Mouse (Mus musculus) E14TG2a.4 (cell line): ENCODE data around the gene Cep250.

ENCODE experiments used
- CTCF ChIP-seq: conservative IDR thresholded peaks from 2 replicates; pipeline ENCODE4 v1.5.1; 2014; ENCODE audit warnings: low read length
- NANOG ChIP-seq: IDR thresholded peaks from 2 replicates; pipeline ENCODE4 v1.6.1; 2014; ENCODE audit warnings: borderline replicate concordance, low read length, mixed read lengths
- POU5F1 ChIP-seq: IDR thresholded peaks from 2 replicates; pipeline ENCODE4 v1.6.1; 2014; ENCODE audit warnings: low read length, borderline replicate concordance

- TF ChIP-seq CTCF (no peak), POU5F1 (no peak), NANOG (no peak)
These were observed 15.6 kb upstream of the Cep250 start, which contains the start of gene Gm15557 for GRCm38 (mm10) chr2:155940681-155941080.
